Mouse (Mus musculus): ENCODE measurements around the gene Mmp3.
"Not testable (repeated sequence)": the region's sequence is repeated elsewhere in the genome, so short reads cannot be mapped to it uniquely, and the experiment has no call there.

Gene Mmp3

GRCm38 (mm10) chr9:7445522-7445921, at the start of gene Mmp3:
Gene Mmp3 (plus strand): TSS chr9:7445822.
- DNase-seq (ENCODE audit: low spot score), result no peak

GRCm38 (mm10) chr9:7396556-7396955, 49.1 kb upstream of the Mmp3 start:
- DNase-seq (ENCODE audit: low spot score), result not testable (repeated sequence)

- no peak for DNase-seq (ENCODE audit: low spot score)
These were observed 7.7 kb downstream of the Mmp3 start for GRCm38 (mm10) chr9:7453302-7453701.

GRCm38 (mm10) chr9:7470262-7470661, 24.6 kb downstream of the Mmp3 start:
- DNase-seq (ENCODE audit: low spot score), result no peak

- no peak for DNase-seq (ENCODE audit: low spot score)
These were observed 38.2 kb downstream of the Mmp3 start for GRCm38 (mm10) chr9:7483684-7484394.

GRCm38 (mm10) chr9:7501138-7501537, 55.5 kb downstream of the Mmp3 start:
- no peak for DNase-seq (ENCODE audit: low spot score)

- DNase-seq (ENCODE audit: low spot score), result no peak
These were observed 56.4 kb downstream of the Mmp3 start, which contains the start of gene Mmp10 for GRCm38 (mm10) chr9:7502051-7502450. Gene Mmp10 (plus strand): TSS chr9:7502352.
